In genomic region chr4:88680362-88680761, GRCm38 (mm10) we compare ENCODE assay signal across 10 mouse cellular contexts. TPM values are rescaled to one million over a fixed set of nuclear protein-coding genes. Genes with fewer than 3 reads are reported as not detected.
DNase-seq lines count a peak whose midpoint lies in the region; ATAC-seq and TF ChIP-seq lines count a peak whose summit lies in the region.
"Had no signal": no experiment of that assay in that cellular context is flagged by ENCODE, and none has a peak within 500 bp of the region (broad histone marks: within the 10 kb centered on the region; RNA-seq: fewer than 3 reads in every experiment).

No protein-coding gene starts in this region.

- no peaks in the 10 kb centered on the region for H3K36me3 ChIP-seq in heart, adult 2 months (ENCODE audit: control insufficient read depth, insufficient read depth, low read length)
- H3K36me3 ChIP-seq in lung, embryonic 14.5 days (ENCODE audit: insufficient read depth) = no peaks in the 10 kb centered on the region
- H3K36me3 ChIP-seq: liver, embryonic 15.5 days had no signal

- H3K9ac ChIP-seq in heart, adult 2 months (ENCODE audit: low read depth, low read length) = no peak overlapping the region
- H3K9ac ChIP-seq in lung, embryonic 14.5 days = no peak overlapping the region
- H3K9ac ChIP-seq: liver, embryonic 15.5 days had no signal

- H3K27me3 ChIP-seq in heart, adult 2 months (ENCODE audit: control insufficient read depth, insufficient read depth, low read length) = no peaks in the 10 kb centered on the region
- H3K27me3 ChIP-seq in lung, embryonic 14.5 days (ENCODE audit: insufficient read depth, low read length) = no peaks in the 10 kb centered on the region
- H3K27me3 ChIP-seq: liver, embryonic 15.5 days had no signal

- DNase-seq in heart, adult 2 months = no peak
- DNase-seq in heart, adult 11 months = no peak
- DNase-seq in lung, embryonic 14.5 days = peak; percentile 75
- no peak for DNase-seq in lung, adult 2 months
- DNase-seq in T-cell, adult 2 months (ENCODE audit: low spot score) = peak; percentile 27
- DNase-seq in lung, postnatal 36 days = peak; percentile 54
- DNase-seq in urinary bladder, adult 18-20 months (ENCODE audit: low spot score in 2 of 2) = no peak
- DNase-seq in yolk sac, embryonic 10.5 days (ENCODE audit: low spot score) = no peak

- 36% methylated on average over 8 of the region's 8 CpGs for WGBS in heart, adult 2 months
- WGBS in lung, embryonic 14.5 days = 42% methylated on average over 8 of the region's 8 CpGs
- 39% methylated on average over 8 of the region's 8 CpGs for WGBS in lung, adult 2 months

- peak; percentile 67 for TF ChIP-seq CTCF in heart, adult 2 months (IDR thresholded peaks at IDR 0.05)
- TF ChIP-seq CTCF in lung, embryonic 14.5 days (IDR thresholded peaks at IDR 0.05; ENCODE audit: low read depth) = peak; percentile 61
- no peak for TF ChIP-seq CTCF in lung, adult 2 months (IDR thresholded peaks at IDR 0.05; ENCODE audit: insufficient read depth, low read length)

- H3K4me1 ChIP-seq in heart, adult 2 months (ENCODE audit: control insufficient read depth, insufficient read depth, low read length) = no peaks in the 10 kb centered on the region
- no peaks in the 10 kb centered on the region for H3K4me1 ChIP-seq in lung, embryonic 14.5 days (ENCODE audit: insufficient read depth)
- no peaks in the 10 kb centered on the region for H3K4me1 ChIP-seq in lung, adult 2 months (ENCODE audit: control insufficient read depth, insufficient read depth, low read length)
- H3K4me1 ChIP-seq: liver, embryonic 15.5 days had no signal

- H3K79me2 ChIP-seq in heart, adult 2 months (replicated peaks; ENCODE audit: control insufficient read depth, insufficient read depth, low read length) = no peaks in the 10 kb centered on the region

- no peak for ATAC-seq in lung, embryonic 14.5 days (ENCODE audit: insufficient read depth)

- no peaks in the 10 kb centered on the region for H3K9me3 ChIP-seq in lung, embryonic 14.5 days (ENCODE audit: low read depth, low read length)
- H3K9me3 ChIP-seq: liver, embryonic 15.5 days had no signal

- TF ChIP-seq POLR2A in heart, adult 2 months (IDR thresholded peaks at IDR 0.05; ENCODE audit: insufficient read depth, low read depth, low read length) = no peak
- no peak for TF ChIP-seq POLR2A in lung, adult 2 months (IDR thresholded peaks at IDR 0.05; ENCODE audit: borderline replicate concordance, extremely low read depth, low read depth, low read length)

- no peak for TF ChIP-seq EP300 in heart, adult 2 months (IDR thresholded peaks at IDR 0.05; ENCODE audit: insufficient read depth, low read depth, low read length)

- H3K4me3 ChIP-seq in heart, adult 2 months = no peak overlapping the region
- H3K4me3 ChIP-seq in lung, embryonic 14.5 days (ENCODE audit: low read depth, low read length) = no peak overlapping the region
- H3K4me3 ChIP-seq in lung, adult 2 months (replicated peaks; ENCODE audit: extremely low read depth, low read depth, low read length) = no peak overlapping the region
- H3K4me3 ChIP-seq: liver, embryonic 15.5 days had no signal

- H3K27ac ChIP-seq in heart, adult 2 months = no peak overlapping the region
- H3K27ac ChIP-seq in lung, embryonic 14.5 days (ENCODE audit: low read depth) = no peak overlapping the region
- H3K27ac ChIP-seq: liver, embryonic 15.5 days had no signal

- H3K4me2 ChIP-seq in lung, embryonic 14.5 days = no peak overlapping the region
- H3K4me2 ChIP-seq: liver, embryonic 15.5 days had no signal

- intact Hi-C loops in heart, adult 2 months (cut with DNase I) = loop anchor here (5.0 kb wide), 1 partner anchor 142 kb away; no protein-coding TSS in a partner anchor

RNA-seq across cellular contexts. Expression of gene Ifna2, which starts 3.4 kb away (rescaled TPM):
- not detected for total RNA-seq in heart, adult 2 months (2021)
- not detected in 2 replicates for polyA plus RNA-seq in heart, adult 2 months (2012; rRNA removed)
- polyA plus RNA-seq in lung, embryonic 14.5 days (2014; fragmentation: Nextera tagmentation; extraction: Ambion mirVana) = not detected in 2 replicates
- not detected in 2 replicates for polyA plus RNA-seq in lung, adult 2 months (2012; rRNA removed)
- polyA plus RNA-seq: gonadal fat pad, adult 2 months; liver, embryonic 15.5 days had no signal

RNA-seq across cellular contexts. Expression of gene Ifna16, which starts 3.6 kb away (rescaled TPM):
- not detected for total RNA-seq in heart, adult 2 months (2021)
- polyA plus RNA-seq in heart, adult 2 months (2012; rRNA removed) = not detected in 2 replicates
- polyA plus RNA-seq in lung, embryonic 14.5 days (2014; fragmentation: Nextera tagmentation; extraction: Ambion mirVana) = not detected in 2 replicates
- not detected in 2 replicates for polyA plus RNA-seq in lung, adult 2 months (2012; rRNA removed)
- polyA plus RNA-seq: gonadal fat pad, adult 2 months; liver, embryonic 15.5 days had no signal

RNA-seq across cellular contexts. Expression of gene Ifnab, which starts 10.8 kb away (rescaled TPM):
- not detected for total RNA-seq in heart, adult 2 months (2021)
- polyA plus RNA-seq in heart, adult 2 months (2012; rRNA removed) = not detected in 2 replicates
- not detected in 2 replicates for polyA plus RNA-seq in lung, embryonic 14.5 days (2014; fragmentation: Nextera tagmentation; extraction: Ambion mirVana)
- not detected in 2 replicates for polyA plus RNA-seq in lung, adult 2 months (2012; rRNA removed)
- polyA plus RNA-seq: gonadal fat pad, adult 2 months; liver, embryonic 15.5 days had no signal

RNA-seq across cellular contexts. Expression of gene Ifna13, which starts 36.1 kb away (rescaled TPM):
- total RNA-seq in heart, adult 2 months (2021) = not detected
- polyA plus RNA-seq in heart, adult 2 months (2012; rRNA removed) = not detected in 2 replicates
- not detected in 2 replicates for polyA plus RNA-seq in lung, embryonic 14.5 days (2014; fragmentation: Nextera tagmentation; extraction: Ambion mirVana)
- polyA plus RNA-seq in lung, adult 2 months (2012; rRNA removed) = not detected in 2 replicates
- polyA plus RNA-seq: gonadal fat pad, adult 2 months; liver, embryonic 15.5 days had no signal

RNA-seq across cellular contexts. Expression of gene Gm26566, which starts 41.2 kb away (rescaled TPM):
- total RNA-seq in heart, adult 2 months (2021) = under 1 TPM in 1 of 2 experiments, not detected in 1; 0.36 TPM
- polyA plus RNA-seq in heart, adult 2 months (2012; rRNA removed) = 0.20 TPM in 1 of 2 replicates, not detected in the other
- polyA plus RNA-seq in lung, embryonic 14.5 days (2014; fragmentation: Nextera tagmentation; extraction: Ambion mirVana) = 1.1 TPM in 2 replicates
- 0.19 and 0.33 TPM in 2 replicates for polyA plus RNA-seq in lung, adult 2 months (2012; rRNA removed)

Comparison
In these comparisons a context has a peak if more than half of its experiments do, and no peak if none do; other contexts are left out.
1. DNase-seq: peak in lung, embryonic 14.5 days (single experiment), T-cell, adult 2 months (single experiment) and lung, postnatal 36 days (single experiment); none in heart, adult 2 months (0 of 2), heart, adult 11 months (single experiment), lung, adult 2 months (single experiment), urinary bladder, adult 18-20 months (0 of 2) and yolk sac, embryonic 10.5 days (single experiment).